ENCODE assay signal across 13 mouse cellular contexts in the genomic region with DNA sequence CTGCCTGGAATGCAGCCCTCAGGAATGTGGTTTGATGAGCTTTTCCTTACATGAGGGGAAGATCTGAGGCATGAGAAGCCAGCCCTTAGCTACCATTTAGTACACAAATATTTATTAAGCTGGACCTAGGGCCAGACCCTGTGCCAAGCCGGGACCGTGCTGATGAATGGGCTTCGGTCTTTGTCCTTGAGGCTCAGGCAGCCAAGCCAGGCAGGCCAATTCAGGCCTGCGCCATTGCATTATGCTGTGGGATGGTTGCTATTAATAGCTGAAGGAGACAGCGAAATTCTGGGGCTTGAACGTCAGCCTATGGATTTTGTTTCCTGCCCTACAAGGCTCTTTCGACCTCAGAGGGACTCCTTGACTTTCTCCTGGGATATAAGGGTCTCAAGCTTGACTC. TPM values are rescaled to one million over a fixed set of nuclear protein-coding genes. Genes with fewer than 3 reads are reported as not detected.
DNase-seq lines count a peak whose midpoint lies in the region; ATAC-seq and TF ChIP-seq lines count a peak whose summit lies in the region.
"Had no signal": no experiment of that assay in that cellular context is flagged by ENCODE, and none has a peak within 500 bp of the region (broad histone marks: within the 10 kb centered on the region; RNA-seq: fewer than 3 reads in every experiment).

No protein-coding gene starts in this region.

- no peak for TF ChIP-seq POLR2A in heart, adult 2 months (IDR thresholded peaks at IDR 0.05; ENCODE audit: insufficient read depth, low read depth, low read length)

- peak in 1 of 2 experiments; percentile 50 for DNase-seq in heart, adult 2 months
- no peak for DNase-seq in heart, postnatal 25 days (ENCODE audit: low spot score)
- DNase-seq in ovary, adult 18-20 months (ENCODE audit: low spot score): peak; percentile 40
- no peak for DNase-seq in ovary, postnatal 10 days (ENCODE audit: low spot score)
- DNase-seq in heart, postnatal 0 days (ENCODE audit: low spot score): peak; percentile 68
- DNase-seq in gastrocnemius, postnatal 10 days: no peak
- DNase-seq: midbrain, embryonic 14.5 days; thymus, postnatal 25 days had no signal

- peaks cover 5% of the 10 kb centered on the region; the same call in 1 of the 2 replicates for H3K36me3 ChIP-seq in heart, adult 2 months (ENCODE audit: control insufficient read depth, insufficient read depth, low read length)
- H3K36me3 ChIP-seq in heart, postnatal 0 days (replicated peaks; ENCODE audit: control insufficient read depth, insufficient read depth, low read length): peaks cover 12% of the 10 kb centered on the region
- 0 out of 2 replicates have a peak, but pooled peaks cover 4% of the 10 kb centered on the region for H3K36me3 ChIP-seq in stomach, embryonic 16.5 days (ENCODE audit: control insufficient read depth, insufficient read depth, low read length)

- peak; percentile 50; the same call in 1 of the 2 replicates for ATAC-seq in heart, postnatal 0 days (ENCODE audit: insufficient read depth, low read depth)
- ATAC-seq in stomach, embryonic 16.5 days (ENCODE audit: insufficient read depth, low FRiP score): peak; percentile 16; the same call in 1 of the 2 replicates
- no peak for ATAC-seq in megakaryocyte-erythroid progenitor cell, adult 5-6 weeks (replicated peaks; ENCODE audit: low FRiP score, low TSS enrichment, poor library complexity, severe bottlenecking)
- ATAC-seq: CD4-positive, CD25-positive, alpha-beta regulatory T cell, adult 4 months had no signal

- TF ChIP-seq EP300 in heart, adult 2 months (IDR thresholded peaks at IDR 0.05; ENCODE audit: insufficient read depth, low read depth, low read length): 0 out of 2 replicates have a peak, but pooled peaks have one; percentile 21
- no peak for TF ChIP-seq EP300 in heart, postnatal 0 days (IDR thresholded peaks at IDR 0.05; ENCODE audit: low read depth)

- no peaks in the 10 kb centered on the region for H3K27me3 ChIP-seq in heart, adult 2 months (ENCODE audit: control insufficient read depth, insufficient read depth, low read length)
- no peaks in the 10 kb centered on the region for H3K27me3 ChIP-seq in heart, postnatal 0 days (ENCODE audit: control insufficient read depth, insufficient read depth, low read length)
- H3K27me3 ChIP-seq in stomach, embryonic 16.5 days (ENCODE audit: control insufficient read depth, insufficient read depth, low read length): no peaks in the 10 kb centered on the region
- H3K27me3 ChIP-seq: forebrain, embryonic 12.5 days had no signal

- no peak overlapping the region for H3K4me2 ChIP-seq in heart, postnatal 0 days (ENCODE audit: low read depth, low read length)
- no peak overlapping the region for H3K4me2 ChIP-seq in stomach, embryonic 16.5 days (ENCODE audit: low read depth, low read length)
- H3K4me2 ChIP-seq: forebrain, embryonic 12.5 days had no signal

- peak overlapping the region; percentile 62 for H3K27ac ChIP-seq in heart, adult 2 months
- peak overlapping the region; percentile 96 for H3K27ac ChIP-seq in heart, postnatal 0 days (ENCODE audit: low read depth)
- H3K27ac ChIP-seq in stomach, embryonic 16.5 days (ENCODE audit: low read length): peak overlapping the region; percentile 81
- H3K27ac ChIP-seq: forebrain, embryonic 12.5 days; hindbrain, embryonic 10.5 days had no signal

- no peaks in the 10 kb centered on the region for H3K9me3 ChIP-seq in heart, postnatal 0 days (replicated peaks; ENCODE audit: control insufficient read depth, low read length)
- no peaks in the 10 kb centered on the region for H3K9me3 ChIP-seq in stomach, embryonic 16.5 days (replicated peaks; ENCODE audit: control insufficient read depth, low read length)
- H3K9me3 ChIP-seq: forebrain, embryonic 12.5 days; hindbrain, embryonic 10.5 days had no signal

- TF ChIP-seq CTCF in heart, adult 2 months (IDR thresholded peaks at IDR 0.05): no peak
- TF ChIP-seq CTCF in heart, postnatal 0 days (IDR thresholded peaks at IDR 0.05; ENCODE audit: low read depth): no peak

- H3K4me1 ChIP-seq in heart, adult 2 months (ENCODE audit: control insufficient read depth, insufficient read depth, low read length): peaks cover 28% of the 10 kb centered on the region
- peaks cover 32% of the 10 kb centered on the region for H3K4me1 ChIP-seq in heart, postnatal 0 days (ENCODE audit: control insufficient read depth, insufficient read depth)
- peaks cover 13% of the 10 kb centered on the region for H3K4me1 ChIP-seq in stomach, embryonic 16.5 days (ENCODE audit: control insufficient read depth, insufficient read depth, low read length)
- H3K4me1 ChIP-seq: forebrain, embryonic 12.5 days; hindbrain, embryonic 10.5 days had no signal

- H3K79me2 ChIP-seq in heart, adult 2 months (replicated peaks; ENCODE audit: control insufficient read depth, insufficient read depth, low read length): no peaks in the 10 kb centered on the region

- intact Hi-C loops in heart, adult 2 months (cut with DNase I): no loop called here
- intact Hi-C loops in heart, postnatal 25 days (cut with DNase I): no loop called here

- H3K4me3 ChIP-seq in heart, adult 2 months: no peak overlapping the region
- H3K4me3 ChIP-seq in heart, postnatal 0 days (ENCODE audit: low read depth, low read length): no peak overlapping the region
- no peak overlapping the region for H3K4me3 ChIP-seq in stomach, embryonic 16.5 days (replicated peaks; ENCODE audit: low read length)
- H3K4me3 ChIP-seq: forebrain, embryonic 12.5 days; hindbrain, embryonic 10.5 days had no signal

- WGBS in heart, adult 2 months: 43% methylated on average over 7 of the region's 7 CpGs
- WGBS in heart, postnatal 0 days: 18% methylated on average over 7 of the region's 7 CpGs
- 50% methylated on average over 7 of the region's 7 CpGs for WGBS in stomach, embryonic 16.5 days

- H3K9ac ChIP-seq in heart, adult 2 months (ENCODE audit: low read depth, low read length): no peak overlapping the region
- 0 out of 2 replicates have a peak overlapping the region, but pooled peaks have one; percentile 29 for H3K9ac ChIP-seq in heart, postnatal 0 days (replicated peaks; ENCODE audit: low read depth, low read length)
- no peak overlapping the region; the same call in 1 of the 2 replicates for H3K9ac ChIP-seq in stomach, embryonic 16.5 days (ENCODE audit: low read length)
- H3K9ac ChIP-seq: forebrain, embryonic 12.5 days had no signal

RNA-seq across cellular contexts. Expression of gene Dusp1, which starts 49.4 kb away (rescaled TPM):
- total RNA-seq in heart, adult 2 months (2021): 10 to 100 TPM; 61.4 to 71.3 TPM
- polyA plus RNA-seq in heart, adult 2 months (2012; rRNA removed): 122 and 171 TPM in 2 replicates
- total RNA-seq in heart, postnatal 25 days (2021): 10 to 100 TPM; 44.8 to 66.4 TPM
- total RNA-seq in heart, postnatal 0 days (2014; rRNA removed; ENCODE audit: low replicate concordance): 105 and 114 TPM in 2 replicates
- 23.1 and 24.0 TPM in 2 replicates for polyA plus RNA-seq in heart, postnatal 0 days (2015; fragmentation: Nextera tagmentation; extraction: Ambion mirVana)
- 18.3 and 20.4 TPM in 2 replicates for polyA plus RNA-seq in stomach, embryonic 16.5 days (2015; fragmentation: Nextera tagmentation; extraction: Ambion mirVana)
- total RNA-seq in megakaryocyte-erythroid progenitor cell, adult 5-6 weeks (2014; fragmentation: Nextera tagmentation): 18.4 and 29.1 TPM in 2 replicates
- total RNA-seq in megakaryocyte-erythroid progenitor cell, adult 5-6 weeks (2017): 73.3 and 79.0 TPM in 2 replicates
- total RNA-seq in gastrocnemius, postnatal 10 days (2021): 10 to 100 TPM; 40.3 to 43.3 TPM

RNA-seq across cellular contexts. Expression of gene Ergic1, which starts 50.0 kb away (rescaled TPM):
- total RNA-seq in heart, adult 2 months (2021): 10 to 100 TPM; 53.6 to 59.4 TPM
- 64.4 and 84.3 TPM in 2 replicates for polyA plus RNA-seq in heart, adult 2 months (2012; rRNA removed)
- 10 to 100 TPM; 54.2 to 58.4 TPM for total RNA-seq in heart, postnatal 25 days (2021)
- 148 and 152 TPM in 2 replicates for total RNA-seq in heart, postnatal 0 days (2014; rRNA removed; ENCODE audit: low replicate concordance)
- 50.8 and 53.3 TPM in 2 replicates for polyA plus RNA-seq in heart, postnatal 0 days (2015; fragmentation: Nextera tagmentation; extraction: Ambion mirVana)
- polyA plus RNA-seq in stomach, embryonic 16.5 days (2015; fragmentation: Nextera tagmentation; extraction: Ambion mirVana): 111 and 116 TPM in 2 replicates
- 51.7 and 55.0 TPM in 2 replicates for total RNA-seq in megakaryocyte-erythroid progenitor cell, adult 5-6 weeks (2014; fragmentation: Nextera tagmentation)
- total RNA-seq in megakaryocyte-erythroid progenitor cell, adult 5-6 weeks (2017): 31.6 and 40.3 TPM in 2 replicates
- 100 to 1,000 TPM; 115 to 117 TPM for total RNA-seq in gastrocnemius, postnatal 10 days (2021)

RNA-seq across cellular contexts. Expression of gene Atp6v0e, which starts 51.7 kb away (rescaled TPM):
- 10 to 100 TPM; 60.9 to 67.2 TPM for total RNA-seq in heart, adult 2 months (2021)
- polyA plus RNA-seq in heart, adult 2 months (2012; rRNA removed): 143 and 187 TPM in 2 replicates
- 10 to 100 TPM; 64.5 to 66.4 TPM for total RNA-seq in heart, postnatal 25 days (2021)
- 224 and 298 TPM in 2 replicates for total RNA-seq in heart, postnatal 0 days (2014; rRNA removed; ENCODE audit: low replicate concordance)
- 206 and 223 TPM in 2 replicates for polyA plus RNA-seq in heart, postnatal 0 days (2015; fragmentation: Nextera tagmentation; extraction: Ambion mirVana)
- 231 and 249 TPM in 2 replicates for polyA plus RNA-seq in stomach, embryonic 16.5 days (2015; fragmentation: Nextera tagmentation; extraction: Ambion mirVana)
- total RNA-seq in megakaryocyte-erythroid progenitor cell, adult 5-6 weeks (2014; fragmentation: Nextera tagmentation): 212 and 213 TPM in 2 replicates
- total RNA-seq in megakaryocyte-erythroid progenitor cell, adult 5-6 weeks (2017): 270 and 362 TPM in 2 replicates
- 10 to 100 TPM; 44.1 to 46.0 TPM for total RNA-seq in gastrocnemius, postnatal 10 days (2021)

Comparison
In these comparisons a context has a peak if more than half of its experiments do, and no peak if none do; other contexts are left out.
1. DNase-seq: peak in ovary, adult 18-20 months (single experiment) and heart, postnatal 0 days (single experiment); none in heart, postnatal 25 days (single experiment), ovary, postnatal 10 days (single experiment) and gastrocnemius, postnatal 10 days (single experiment).
2. Peak in every context shown above with its lines, with median percentiles within 50 percentile points of each other: H3K27ac ChIP-seq.